Mouse (Mus musculus) liver, postnatal 0 days (tissue): ENCODE measurements around the gene Thrsp.

Experiments used
- CTCF ChIP-seq: sonication (generic); IDR thresholded peaks from 2 replicates; pipeline ENCODE4 v1.5.1; 2016; ENCODE audit warnings: antibody characterized with exemption, low read depth
- EP300 ChIP-seq: IDR thresholded peaks from 2 replicates; pipeline ENCODE4 v1.6.1; 2016; ENCODE audit warnings: antibody characterized with exemption, low read depth, mild to moderate bottlenecking

DNA sequence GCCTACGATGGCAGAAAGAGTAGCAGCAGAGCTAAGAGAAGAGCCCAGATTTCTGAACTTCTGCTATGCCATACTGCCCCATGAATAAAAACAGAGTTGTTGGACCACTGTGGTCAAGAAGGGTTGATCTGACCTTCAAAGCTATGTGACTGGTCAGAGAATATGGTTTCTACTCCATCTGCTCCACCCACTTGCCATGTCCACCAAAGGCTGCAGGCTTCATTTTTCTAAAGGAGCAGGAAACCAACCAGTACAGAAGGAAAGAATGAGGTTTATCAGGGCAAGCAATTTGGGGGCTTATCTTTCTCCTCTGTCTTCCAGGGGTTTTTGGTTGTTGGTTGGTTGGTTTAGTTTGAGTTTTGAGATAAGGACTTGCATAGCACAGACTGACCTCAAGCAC is 3.5 kb downstream of the Thrsp start:
- no peak for TF ChIP-seq CTCF
- TF ChIP-seq EP300: no peak
